Mouse (Mus musculus): Measurements from ENCODE around the gene 1600012H06Rik.

GRCm38 (mm10) chr17:14931469-14931868 is 11.5 kb upstream of the 1600012H06Rik start:
- no peak for TF ChIP-seq CTCF (IDR thresholded peaks at IDR 0.05; ENCODE audit: low read depth)
- TF ChIP-seq EP300 (optimal IDR thresholded peaks at IDR 0.05) = no peak

All from stomach, postnatal 0 days (tissue).